Mouse (Mus musculus): ENCODE data around the gene Wdr41. TPM values are rescaled to one million over a fixed set of nuclear protein-coding genes. Genes with fewer than 3 reads are reported as not detected.
A peak's percentile ranks its signal among the peaks of the same experiment; 100 is the strongest.

Gene Wdr41
- polyA plus RNA-seq, 1 experiment from 2014 or later: 25.5 TPM

DNA sequence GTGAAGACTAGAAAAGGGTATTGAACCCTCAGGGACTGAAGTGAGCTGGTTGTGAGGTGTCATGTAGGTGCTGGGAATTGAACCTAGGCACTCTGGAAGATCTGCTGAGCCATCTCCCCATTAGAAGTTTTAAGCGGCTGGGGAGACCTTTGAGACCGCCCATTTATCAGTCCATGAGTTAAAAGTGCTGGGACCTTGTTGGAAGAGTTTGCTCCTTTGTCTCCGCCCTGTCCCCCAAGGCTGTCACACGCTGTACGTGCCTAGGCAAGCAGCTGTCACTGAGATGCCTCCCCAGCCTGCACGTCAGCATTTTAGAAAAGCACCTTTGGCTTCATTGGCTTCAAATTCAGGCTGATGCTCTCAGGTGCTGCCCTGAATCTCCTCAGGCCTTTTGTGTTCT lies 44.1 kb downstream of the Wdr41 start:
- Histone ChIP-seq H3K4me2 (ENCODE audit: low read length) (no peak overlapping the region), H3K9ac (ENCODE audit: low read length) (no peak overlapping the region), H3K36me3 (ENCODE audit: control insufficient read depth, insufficient read depth, low read length) (peaks cover 23% of the 10 kb centered on the region; the same call in 1 of the 2 replicates), H3K27me3 (replicated peaks; ENCODE audit: control insufficient read depth, insufficient read depth, low read length) (no peaks in the 10 kb centered on the region), H3K27ac (ENCODE audit: low read depth) (no peak overlapping the region), H3K4me1 (replicated peaks; ENCODE audit: control insufficient read depth, insufficient read depth, low read length) (peaks cover 2% of the 10 kb centered on the region; the same call in 1 of the 2 replicates), H3K4me3 (ENCODE audit: low read depth, low read length) (no peak overlapping the region), H3K9me3 (ENCODE audit: control insufficient read depth, low read length) (no peaks in the 10 kb centered on the region)
- DNase-seq (ENCODE audit: low spot score) (no peak), ATAC-seq (replicated peaks; ENCODE audit: low FRiP score, low TSS enrichment, low read depth) (0 out of 2 replicates have a peak, but pooled peaks have one; percentile 3)
- WGBS: 94% methylated on average over 6 of the region's 6 CpGs

DNA sequence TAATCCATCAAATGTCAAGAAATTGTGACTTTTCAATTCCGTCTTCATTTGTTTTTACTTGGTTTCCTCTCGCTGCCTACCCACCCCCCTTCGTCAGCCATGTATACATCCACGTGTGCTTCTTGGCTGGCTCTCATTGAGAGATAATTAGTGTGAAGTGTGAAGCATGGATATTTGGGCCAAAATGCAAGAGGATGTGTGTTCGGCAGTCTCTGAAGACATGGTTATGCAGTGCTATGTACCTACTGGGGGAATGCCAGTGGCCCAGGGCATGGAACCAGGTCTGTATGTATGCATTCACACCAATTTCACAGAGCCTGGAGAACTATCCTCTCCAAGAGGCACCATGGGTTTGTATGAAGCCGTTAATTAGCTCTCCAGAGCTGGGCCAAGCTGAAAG lies 54.7 kb downstream of the Wdr41 start:
- H3K27me3 ChIP-seq (replicated peaks; ENCODE audit: control insufficient read depth, insufficient read depth, low read length): no peaks in the 10 kb centered on the region
- no peak overlapping the region for H3K4me3 ChIP-seq (ENCODE audit: low read depth, low read length)
- H3K36me3 ChIP-seq (ENCODE audit: control insufficient read depth, insufficient read depth, low read length): peaks cover 4% of the 10 kb centered on the region; the same call in 1 of the 2 replicates
- no peak overlapping the region for H3K4me2 ChIP-seq (ENCODE audit: low read length)
- H3K4me1 ChIP-seq (replicated peaks; ENCODE audit: control insufficient read depth, insufficient read depth, low read length): no peaks in the 10 kb centered on the region
- H3K9ac ChIP-seq (ENCODE audit: low read length): no peak overlapping the region
- H3K9me3 ChIP-seq (ENCODE audit: control insufficient read depth, low read length): no peaks in the 10 kb centered on the region
- DNase-seq (ENCODE audit: low spot score) (no peak), ATAC-seq (replicated peaks; ENCODE audit: low FRiP score, low TSS enrichment, low read depth) (no peak)
- WGBS: 93% methylated on average over 6 of the region's 6 CpGs
- no peak overlapping the region for H3K27ac ChIP-seq (ENCODE audit: low read depth)

DNA sequence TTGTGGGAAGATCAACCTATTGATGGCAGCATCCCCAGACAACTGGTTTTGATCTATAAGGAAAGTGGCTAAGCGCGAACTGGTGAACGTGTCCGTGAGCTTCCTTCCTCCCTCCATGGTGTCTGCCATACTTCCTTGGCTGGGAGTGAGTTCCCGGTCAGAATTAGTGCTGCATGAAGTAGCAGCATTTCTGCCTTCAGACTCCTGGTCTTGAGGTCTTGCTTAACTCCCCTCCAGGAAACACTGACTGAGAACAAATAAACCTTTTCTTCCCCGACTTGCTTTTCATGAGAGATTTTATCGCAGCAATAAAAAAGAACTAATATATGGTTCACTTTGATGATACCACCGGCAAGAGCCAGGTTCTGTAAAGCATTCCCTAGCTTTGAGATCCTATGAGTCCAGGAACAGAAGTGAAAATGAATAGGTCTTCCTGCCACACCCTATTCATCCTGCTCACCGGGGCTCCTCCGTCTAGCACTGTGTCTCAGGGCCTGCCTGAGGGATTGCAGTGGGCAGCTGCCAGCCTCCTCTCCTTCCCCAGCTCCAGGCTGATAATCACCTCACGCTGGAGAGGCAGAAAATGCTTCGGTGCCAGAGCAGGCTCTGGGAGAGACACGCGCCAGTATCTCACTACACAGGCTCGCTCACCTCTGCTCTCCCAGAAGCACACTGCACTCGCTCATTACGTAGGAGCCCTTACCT lies 56.1 kb downstream of the Wdr41 start:
- Histone ChIP-seq H3K9me3 (ENCODE audit: control insufficient read depth, low read length) (no peaks in the 10 kb centered on the region), H3K27me3 (replicated peaks; ENCODE audit: control insufficient read depth, insufficient read depth, low read length) (no peaks in the 10 kb centered on the region), H3K4me3 (ENCODE audit: low read depth, low read length) (no peak overlapping the region), H3K4me1 (replicated peaks; ENCODE audit: control insufficient read depth, insufficient read depth, low read length) (no peaks in the 10 kb centered on the region), H3K4me2 (ENCODE audit: low read length) (no peak overlapping the region), H3K36me3 (ENCODE audit: control insufficient read depth, insufficient read depth, low read length) (no peaks in the 10 kb centered on the region; the same call in 1 of the 2 replicates), H3K9ac (ENCODE audit: low read length) (no peak overlapping the region), H3K27ac (ENCODE audit: low read depth) (peak overlapping the region; percentile 22; the same call in 1 of the 2 replicates)
- peak; percentile 66 for ATAC-seq (replicated peaks; ENCODE audit: low FRiP score, low TSS enrichment, low read depth)
- 64% methylated on average over 17 of the region's 17 CpGs for WGBS
- peak; percentile 56 for DNase-seq (ENCODE audit: low spot score)

DNA sequence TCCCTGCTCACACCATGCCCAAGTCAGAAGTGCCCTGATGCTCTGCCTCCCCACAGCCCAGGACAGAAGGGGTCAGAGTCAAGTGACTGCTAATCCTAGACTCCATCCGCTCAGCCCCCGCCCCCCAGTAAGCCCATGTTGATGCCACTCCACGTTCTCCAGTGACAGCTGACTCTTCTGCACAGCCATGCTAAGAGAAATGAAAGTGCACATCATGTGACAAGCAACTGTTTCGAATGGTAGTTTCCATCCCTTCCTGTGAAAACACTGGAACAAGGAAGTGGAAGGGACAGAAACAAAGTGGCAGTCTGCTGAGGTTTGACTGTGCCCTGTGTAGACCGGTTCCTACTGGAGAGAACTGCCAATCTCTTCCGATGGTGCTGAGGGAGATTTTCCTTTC lies 56.8 kb downstream of the Wdr41 start:
- no peak overlapping the region for H3K4me2 ChIP-seq (ENCODE audit: low read length)
- H3K4me3 ChIP-seq (ENCODE audit: low read depth, low read length): no peak overlapping the region
- no peak overlapping the region for H3K27ac ChIP-seq (ENCODE audit: low read depth)
- H3K9ac ChIP-seq (ENCODE audit: low read length): no peak overlapping the region
- WGBS: 80% methylated on average over 6 of the region's 6 CpGs
- 0 out of 2 replicates have a peak, but pooled peaks have one; percentile 50 for ATAC-seq (replicated peaks; ENCODE audit: low FRiP score, low TSS enrichment, low read depth)
- no peak for DNase-seq (ENCODE audit: low spot score)
- no peaks in the 10 kb centered on the region for H3K27me3 ChIP-seq (replicated peaks; ENCODE audit: control insufficient read depth, insufficient read depth, low read length)
- H3K9me3 ChIP-seq (ENCODE audit: control insufficient read depth, low read length): no peaks in the 10 kb centered on the region
- 0 out of 2 replicates have a peak, but pooled peaks cover 2% of the 10 kb centered on the region for H3K4me1 ChIP-seq (replicated peaks; ENCODE audit: control insufficient read depth, insufficient read depth, low read length)
- H3K36me3 ChIP-seq (ENCODE audit: control insufficient read depth, insufficient read depth, low read length): no peaks in the 10 kb centered on the region

DNA sequence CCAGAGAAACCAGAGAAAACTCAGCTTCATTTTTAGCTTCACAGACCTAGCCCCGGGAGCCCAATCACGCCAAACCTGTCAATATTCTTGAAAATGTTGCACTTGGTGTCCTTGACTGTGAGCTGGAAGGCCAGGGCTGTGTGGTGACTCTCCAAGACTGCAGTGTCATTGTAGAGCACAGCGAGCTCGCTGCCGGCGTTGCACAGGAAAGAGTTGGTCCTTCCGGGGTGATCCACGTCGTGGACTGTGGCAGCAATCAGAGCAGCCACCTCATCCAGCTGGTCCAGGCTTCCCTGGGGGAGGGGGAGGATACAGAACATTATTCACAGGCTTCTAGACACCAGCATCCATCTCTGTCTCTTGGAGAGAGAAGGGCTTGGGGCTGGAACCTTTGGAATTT lies 58.0 kb downstream of the Wdr41 start:
- Histone ChIP-seq H3K27me3 (replicated peaks; ENCODE audit: control insufficient read depth, insufficient read depth, low read length) (no peaks in the 10 kb centered on the region), H3K9me3 (ENCODE audit: control insufficient read depth, low read length) (no peaks in the 10 kb centered on the region), H3K4me3 (ENCODE audit: low read depth, low read length) (no peak overlapping the region), H3K9ac (ENCODE audit: low read length) (no peak overlapping the region), H3K4me1 (replicated peaks; ENCODE audit: control insufficient read depth, insufficient read depth, low read length) (0 out of 2 replicates have a peak, but pooled peaks cover 2% of the 10 kb centered on the region), H3K4me2 (ENCODE audit: low read length) (no peak overlapping the region), H3K27ac (ENCODE audit: low read depth) (no peak overlapping the region), H3K36me3 (ENCODE audit: control insufficient read depth, insufficient read depth, low read length) (no peaks in the 10 kb centered on the region)
- ATAC-seq (replicated peaks; ENCODE audit: low FRiP score, low TSS enrichment, low read depth) (no peak), DNase-seq (ENCODE audit: low spot score) (no peak)
- WGBS: 77% methylated on average over 9 of the region's 9 CpGs

DNA sequence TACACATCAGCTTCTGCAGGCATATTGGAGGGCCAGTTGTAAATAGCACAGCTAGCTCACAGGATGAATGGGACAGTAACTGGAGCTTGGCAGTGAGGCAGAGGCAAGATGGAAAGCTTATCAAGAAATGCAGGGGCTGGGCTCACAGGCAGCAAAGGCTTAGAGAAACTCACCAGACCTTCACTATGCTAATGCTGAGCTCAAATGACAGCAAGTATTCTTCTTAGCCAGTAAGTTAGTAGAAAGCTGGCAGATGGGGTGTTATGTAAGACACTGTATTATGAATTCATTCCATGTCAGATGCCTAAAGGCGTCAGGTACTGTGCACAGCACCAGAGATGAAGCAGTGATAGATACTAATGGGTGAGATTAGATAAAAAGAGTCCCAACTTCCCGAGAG lies 58.6 kb downstream of the Wdr41 start:
- H3K4me2 ChIP-seq (ENCODE audit: low read length): no peak overlapping the region
- no peaks in the 10 kb centered on the region for H3K36me3 ChIP-seq (ENCODE audit: control insufficient read depth, insufficient read depth, low read length)
- H3K27me3 ChIP-seq (replicated peaks; ENCODE audit: control insufficient read depth, insufficient read depth, low read length): no peaks in the 10 kb centered on the region
- no peak overlapping the region for H3K27ac ChIP-seq (ENCODE audit: low read depth)
- H3K9me3 ChIP-seq (ENCODE audit: control insufficient read depth, low read length): no peaks in the 10 kb centered on the region
- no peak overlapping the region for H3K4me3 ChIP-seq (ENCODE audit: low read depth, low read length)
- ATAC-seq (replicated peaks; ENCODE audit: low FRiP score, low TSS enrichment, low read depth): no peak
- no peak overlapping the region for H3K9ac ChIP-seq (ENCODE audit: low read length)
- 0 out of 2 replicates have a peak, but pooled peaks cover 2% of the 10 kb centered on the region for H3K4me1 ChIP-seq (replicated peaks; ENCODE audit: control insufficient read depth, insufficient read depth, low read length)
- WGBS: 72% methylated on average over 2 of the region's 2 CpGs
- no peak for DNase-seq (ENCODE audit: low spot score)

DNA sequence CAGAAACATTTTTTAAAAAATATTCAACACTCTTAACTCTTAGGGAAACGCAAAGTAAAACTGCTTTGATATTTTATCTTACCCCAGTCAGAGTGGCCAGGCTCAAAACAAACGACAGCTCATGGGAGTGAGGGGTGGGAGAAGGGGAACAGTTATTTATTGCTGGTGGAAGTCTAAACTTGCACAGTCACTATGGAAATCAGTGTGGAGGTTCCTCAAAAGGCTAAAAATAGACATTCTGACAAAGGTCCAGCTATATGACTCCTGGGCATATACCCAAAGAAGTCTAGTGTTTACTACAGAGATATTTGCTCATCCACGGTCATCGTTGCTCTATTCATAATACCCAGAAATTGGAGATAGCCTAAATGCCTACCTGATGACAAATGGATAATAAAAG lies 62.1 kb downstream of the Wdr41 start:
- H3K27me3 ChIP-seq (replicated peaks; ENCODE audit: control insufficient read depth, insufficient read depth, low read length): no peaks in the 10 kb centered on the region
- DNase-seq (ENCODE audit: low spot score) (no peak), ATAC-seq (replicated peaks; ENCODE audit: low FRiP score, low TSS enrichment, low read depth) (no peak)
- H3K4me3 ChIP-seq (ENCODE audit: low read depth, low read length): no peak overlapping the region
- H3K4me2 ChIP-seq (ENCODE audit: low read length): no peak overlapping the region
- H3K4me1 ChIP-seq (replicated peaks; ENCODE audit: control insufficient read depth, insufficient read depth, low read length): 0 out of 2 replicates have a peak, but pooled peaks cover 2% of the 10 kb centered on the region
- no peaks in the 10 kb centered on the region for H3K9me3 ChIP-seq (ENCODE audit: control insufficient read depth, low read length)
- H3K9ac ChIP-seq (ENCODE audit: low read length): no peak overlapping the region
- no peak overlapping the region for H3K27ac ChIP-seq (ENCODE audit: low read depth)
- no peaks in the 10 kb centered on the region for H3K36me3 ChIP-seq (ENCODE audit: control insufficient read depth, insufficient read depth, low read length)
- 44% methylated on average over 4 of the region's 4 CpGs for WGBS

DNA sequence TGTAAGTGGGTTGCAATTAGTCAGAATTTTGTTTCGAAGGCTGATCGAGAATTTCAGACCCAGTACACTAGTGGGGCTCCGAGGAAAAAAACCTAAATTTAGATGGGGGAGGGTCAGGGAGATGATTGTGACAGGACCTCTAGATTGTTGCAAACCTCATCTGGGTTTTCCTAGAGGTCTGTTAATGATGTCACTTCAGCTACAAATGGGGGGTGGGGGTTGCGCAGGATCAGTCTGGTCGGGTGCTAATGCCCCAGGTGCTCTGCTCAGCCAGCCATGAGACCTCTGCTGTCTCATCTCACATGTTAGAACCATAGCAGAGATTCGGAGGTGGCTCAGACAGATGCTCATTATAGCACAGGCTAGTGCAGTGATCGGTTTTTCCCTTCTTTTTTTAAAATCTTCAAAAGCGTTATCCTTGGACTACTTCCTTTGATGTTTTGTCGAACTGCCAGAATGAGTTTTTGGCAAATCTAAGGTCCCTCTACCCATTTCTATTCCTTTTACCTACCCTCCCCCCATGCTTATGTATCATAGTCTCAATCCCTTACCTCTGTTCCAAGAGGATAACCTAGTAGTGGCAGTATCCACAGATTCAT lies 64.1 kb downstream of the Wdr41 start:
- no peak overlapping the region for H3K27ac ChIP-seq (ENCODE audit: low read depth)
- DNase-seq (ENCODE audit: low spot score): no peak
- WGBS: 83% methylated on average over 9 of the region's 9 CpGs

More for the DNA sequence above, 64.1 kb downstream of the Wdr41 start:
- Histone ChIP-seq H3K4me1 (replicated peaks; ENCODE audit: control insufficient read depth, insufficient read depth, low read length) (0 out of 2 replicates have a peak, but pooled peaks cover 2% of the 10 kb centered on the region), H3K9me3 (ENCODE audit: control insufficient read depth, low read length) (no peaks in the 10 kb centered on the region), H3K4me2 (ENCODE audit: low read length) (no peak overlapping the region), H3K4me3 (ENCODE audit: low read depth, low read length) (no peak overlapping the region), H3K27me3 (replicated peaks; ENCODE audit: control insufficient read depth, insufficient read depth, low read length) (no peaks in the 10 kb centered on the region), H3K9ac (ENCODE audit: low read length) (no peak overlapping the region), H3K36me3 (ENCODE audit: control insufficient read depth, insufficient read depth, low read length) (no peaks in the 10 kb centered on the region)
- no peak for ATAC-seq (replicated peaks; ENCODE audit: low FRiP score, low TSS enrichment, low read depth)

All from intestine, embryonic 14.5 days (tissue).